Mouse (Mus musculus) CH12.LX (cell line): ENCODE measurements at regions not wholly inside any gene's neighbourhood (a gene's known extent, or its start where the extent isn't known, plus 50 kb on each side); places are given as distances from the start of the nearest gene placed in this dataset.

Experiments used
- DNase-seq: peaks from one replicate; pipeline ENCODE4 v3.0.0-alpha.2; 2013; ENCODE audit errors: extremely low read depth
- H3K27ac ChIP-seq: 2 replicates; pipeline ENCODE4 v1.5.1; 2012; ENCODE audit warnings: low read depth, mild to moderate bottlenecking, control low read depth, moderate library complexity; ENCODE audit not compliant: insufficient read depth
- H3K27me3 ChIP-seq: replicated peaks from 2 replicates; pipeline ENCODE3; 2012; ENCODE audit warnings: inconsistent platforms
- H3K36me3 ChIP-seq, 2 experiments: replicated peaks in 1 of 2; 2 replicates each; pipeline versions ENCODE3 to v1.6.1; 2012; ENCODE audit warnings: inconsistent platforms in 1 of 2, low read length in 1 of 2, mild to moderate bottlenecking in 1 of 2, mixed read lengths in 1 of 2, moderate library complexity in 1 of 2; ENCODE audit not compliant: control insufficient read depth in 1 of 2, insufficient read depth in 1 of 2
- H3K4me1 ChIP-seq, 2 experiments: 2 replicates each; pipeline ENCODE4 v1.6.1; 2012; ENCODE audit warnings: inconsistent platforms in 1 of 2, moderate library complexity in 1 of 2; ENCODE audit not compliant: insufficient read depth in 2 of 2, control insufficient read depth in 1 of 2
- H3K4me2 ChIP-seq: 2 replicates; pipeline ENCODE4 v1.6.1; 2012; ENCODE audit warnings: low read depth, mild to moderate bottlenecking, control low read depth; ENCODE audit not compliant: poor library complexity, insufficient read depth, severe bottlenecking
- H3K4me3 ChIP-seq, 3 experiments: fragments of 150-350 bp in 1 of 3; sonication (generic) in 1 of 3; replicated peaks in 1 of 3; 2 replicates each; pipeline versions ENCODE3 to v1.5.1; 2011 to 2012; ENCODE audit warnings: low read depth in 2 of 3, low read length in 2 of 3, mild to moderate bottlenecking in 2 of 3, moderate library complexity in 2 of 3, control low read depth in 1 of 3, improper control_type of control experiment in 1 of 3, inconsistent platforms in 1 of 3, mixed read lengths in 1 of 3; ENCODE audit not compliant: poor library complexity in 1 of 3
- H3K79me2 ChIP-seq: replicated peaks from 2 replicates; pipeline ENCODE4 v1.6.1; 2012; ENCODE audit warnings: mild to moderate bottlenecking, moderate library complexity; ENCODE audit not compliant: control insufficient read depth, poor library complexity, insufficient read depth, severe bottlenecking; ENCODE audit errors: extremely low read depth
- H3K9ac ChIP-seq: 2 replicates; pipeline ENCODE4 v1.6.1; 2012; ENCODE audit warnings: low read depth, mild to moderate bottlenecking, control low read depth, moderate library complexity; ENCODE audit not compliant: insufficient read depth
- H3K9me3 ChIP-seq: replicated peaks from 2 replicates; pipeline ENCODE3; 2012; ENCODE audit warnings: low read length, inconsistent platforms, mixed read lengths
- E2F4 ChIP-seq: IDR thresholded peaks from 2 replicates; pipeline ENCODE4 v1.6.1; 2011; ENCODE audit warnings: low read depth, low read length, improper control_type of control experiment; ENCODE audit not compliant: insufficient replicate concordance
- ETS1 ChIP-seq: conservative IDR thresholded peaks from 2 replicates; pipeline ENCODE4 v1.6.1; 2012; ENCODE audit warnings: low read depth, mild to moderate bottlenecking, inconsistent platforms, low read length, improper control_type of control experiment, moderate library complexity
- HCFC1 ChIP-seq: IDR thresholded peaks from 2 replicates; pipeline ENCODE4 v1.6.1; 2012; ENCODE audit warnings: low read depth, mild to moderate bottlenecking, inconsistent platforms, low read length, improper control_type of control experiment
- IRF4 ChIP-seq: IDR thresholded peaks from 2 replicates; pipeline ENCODE4 v1.6.1; 2014; ENCODE audit warnings: low read depth, mild to moderate bottlenecking, inconsistent platforms, low read length, improper control_type of control experiment
- JUN ChIP-seq: IDR thresholded peaks from 2 replicates; pipeline ENCODE4 v1.6.1; 2011; ENCODE audit warnings: low read depth, mild to moderate bottlenecking, low read length, improper control_type of control experiment, moderate library complexity; ENCODE audit not compliant: insufficient read depth
- JUND ChIP-seq: conservative IDR thresholded peaks from 2 replicates; pipeline ENCODE4 v1.6.1; 2011; ENCODE audit warnings: low read depth, low read length, improper control_type of control experiment
- KAT2A ChIP-seq: IDR thresholded peaks from 2 replicates; pipeline ENCODE4 v1.6.1; 2012; ENCODE audit warnings: low read length, improper control_type of control experiment, inconsistent platforms; ENCODE audit not compliant: insufficient replicate concordance
- MAFK ChIP-seq: IDR thresholded peaks from 2 replicates; pipeline ENCODE4 v1.6.1; 2011; ENCODE audit warnings: low read length, improper control_type of control experiment; ENCODE audit not compliant: insufficient replicate concordance
- MAX ChIP-seq: IDR thresholded peaks from 2 replicates; pipeline ENCODE4 v1.6.1; 2011; ENCODE audit warnings: low read length, improper control_type of control experiment
- MXI1 ChIP-seq: IDR thresholded peaks from 2 replicates; pipeline ENCODE4 v1.6.1; 2011; ENCODE audit warnings: mild to moderate bottlenecking, low read depth, low read length, improper control_type of control experiment
- MYC ChIP-seq: IDR thresholded peaks from 2 replicates; pipeline ENCODE4 v1.6.1; 2011; ENCODE audit warnings: low read depth, mild to moderate bottlenecking, improper control_type of control experiment, low read length
- NELFE ChIP-seq: IDR thresholded peaks from 2 replicates; pipeline ENCODE4 v1.6.1; 2011; ENCODE audit warnings: low read depth, low read length, improper control_type of control experiment
- NRF1 ChIP-seq: IDR thresholded peaks from 2 replicates; pipeline ENCODE4 v1.6.1; 2014; ENCODE audit warnings: low read depth, mild to moderate bottlenecking, inconsistent platforms, low read length, improper control_type of control experiment, moderate library complexity
- POLR2AphosphoS2 ChIP-seq: IDR thresholded peaks from 2 replicates; pipeline ENCODE4 v1.6.1; 2011; ENCODE audit warnings: low read depth, low read length, improper control_type of control experiment
- RAD21 ChIP-seq: IDR thresholded peaks from 2 replicates; pipeline ENCODE4 v1.6.1; 2011; ENCODE audit warnings: low read depth, mild to moderate bottlenecking, low read length, improper control_type of control experiment, moderate library complexity
- RCOR1 ChIP-seq: conservative IDR thresholded peaks from 2 replicates; pipeline ENCODE4 v1.6.1; 2012; ENCODE audit warnings: low read depth, mild to moderate bottlenecking, inconsistent platforms, low read length, improper control_type of control experiment
- SIN3A ChIP-seq: IDR thresholded peaks from 2 replicates; pipeline ENCODE4 v1.6.1; 2012; ENCODE audit warnings: low read length, improper control_type of control experiment, inconsistent platforms
- SMC3 ChIP-seq: IDR thresholded peaks from 2 replicates; pipeline ENCODE4 v1.6.1; 2011; ENCODE audit warnings: low read depth, low read length, improper control_type of control experiment
- TBP ChIP-seq: conservative IDR thresholded peaks from 2 replicates; pipeline ENCODE4 v1.6.1; 2011; ENCODE audit warnings: low read depth, low read length, improper control_type of control experiment
- TCF12 ChIP-seq: IDR thresholded peaks from 2 replicates; pipeline ENCODE4 v1.6.1; 2014; ENCODE audit warnings: low read depth, mild to moderate bottlenecking, inconsistent platforms, low read length, improper control_type of control experiment
- UBTF ChIP-seq: IDR thresholded peaks from 2 replicates; pipeline ENCODE4 v1.6.1; 2012; ENCODE audit warnings: low read depth, mild to moderate bottlenecking, inconsistent platforms, low read length, improper control_type of control experiment, moderate library complexity
- USF2 ChIP-seq: conservative IDR thresholded peaks from 2 replicates; pipeline ENCODE4 v1.6.1; 2011; ENCODE audit warnings: low read depth, low read length, improper control_type of control experiment
- ZC3H11A ChIP-seq: IDR thresholded peaks from 2 replicates; pipeline ENCODE4 v1.6.1; 2012; ENCODE audit warnings: low read depth, mild to moderate bottlenecking, inconsistent platforms, low read length, improper control_type of control experiment
- ZKSCAN1 ChIP-seq: IDR thresholded peaks from 2 replicates; pipeline ENCODE4 v1.6.1; 2012; ENCODE audit warnings: low read depth, inconsistent platforms, low read length, improper control_type of control experiment, borderline replicate concordance
- ZMIZ1 ChIP-seq: IDR thresholded peaks from 2 replicates; pipeline ENCODE4 v1.6.1; 2012; ENCODE audit warnings: low read depth, mild to moderate bottlenecking, inconsistent platforms, low read length, improper control_type of control experiment
- ZNF384 ChIP-seq: IDR thresholded peaks from 2 replicates; pipeline ENCODE4 v1.6.1; 2012; ENCODE audit warnings: low read depth, low read length, improper control_type of control experiment, inconsistent platforms
- dilution Hi-C: fragments of 300-500 bp; cut with MboI; formaldehyde crosslinking; loops from 2 replicates; pipeline ENCODE4 v1.14.3; 2020; ENCODE audit warnings: low sequenced_read_pairs; ENCODE audit not compliant: extremely low pct_unique_long_range_greater_than_20kb, extremely low pct_ligation_motif_present
- in situ Hi-C: fragments of 300-500 bp; cut with MboI; formaldehyde crosslinking; loops from 3 replicates; pipeline ENCODE4 v1.14.3; 2019; ENCODE audit warnings: low sequenced_read_pairs, low pct_ligation_motif_present, low pct_unique_long_range_greater_than_20kb, mixed read lengths

- dilution Hi-C loops (no loop called here), in situ Hi-C loops (no loop called here)
- DNase-seq = no peak
- Histone ChIP-seq H3K36me3 (no peaks in the 10 kb centered on the region), H3K4me2 (no peak overlapping the region), H3K9me3 (peaks cover 23% of the 10 kb centered on the region), H3K79me2 (no peaks in the 10 kb centered on the region), H3K27ac (no peak overlapping the region), H3K4me1 (no peaks in the 10 kb centered on the region), H3K9ac (no peak overlapping the region), H3K4me3 (no peak overlapping the region), H3K27me3 (no peaks in the 10 kb centered on the region)
- no peak for TF ChIP-seq HCFC1
- TF ChIP-seq ETS1 = no peak
- TF ChIP-seq TBP = no peak
- TF ChIP-seq IRF4 = no peak
- TF ChIP-seq E2F4 = no peak
- TF ChIP-seq MAFK = no peak
- no peak for TF ChIP-seq SIN3A
- no peak for TF ChIP-seq ZKSCAN1
- no peak for TF ChIP-seq NELFE
These were observed 260.3 kb downstream of the Aldoart1 start for GRCm38 (mm10) chr4:72592129-72592528.

DNA sequence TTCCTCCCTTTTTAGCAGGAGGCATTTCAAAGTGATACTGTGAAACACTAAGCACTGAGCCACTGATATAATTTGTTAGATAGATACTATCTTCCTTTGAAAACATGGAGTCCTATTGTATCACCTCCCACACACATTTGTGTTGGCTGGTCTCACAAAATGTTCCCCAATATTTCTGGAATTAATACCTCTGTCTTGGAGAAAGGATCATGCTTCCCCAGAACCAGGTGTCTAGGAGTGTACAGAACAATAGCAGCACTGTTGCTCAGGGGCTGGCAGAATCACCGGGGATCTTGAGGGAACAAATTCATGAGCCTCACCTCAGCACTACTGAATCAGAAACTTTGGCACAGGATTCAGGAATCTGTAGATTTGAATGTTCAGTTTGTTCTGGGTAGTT, 277.5 kb downstream of the Aldoart1 start:
- dilution Hi-C loops = no loop called here
- in situ Hi-C loops = no loop called here
- no peak for DNase-seq

More for the DNA sequence above, 277.5 kb downstream of the Aldoart1 start:
- Histone ChIP-seq H3K4me3 (no peak overlapping the region), H3K27me3 (no peaks in the 10 kb centered on the region), H3K9me3 (peaks cover 34% of the 10 kb centered on the region)
- TF ChIP-seq TCF12 (no peak), RAD21 (no peak), RCOR1 (no peak), SMC3 (no peak), E2F4 (no peak), USF2 (no peak), KAT2A (no peak), TBP (no peak), JUN (no peak), ZMIZ1 (no peak), JUND (no peak), ZC3H11A (no peak), HCFC1 (no peak), MXI1 (no peak), ZNF384 (no peak), MYC (no peak), UBTF (no peak), POLR2AphosphoS2 (no peak), MAX (no peak), NRF1 (no peak)
- TF ChIP-seq, all 38 proteins: peak for 0
- Histone ChIP-seq H3K27ac (no peak overlapping the region), H3K4me1 (no peaks in the 10 kb centered on the region), H3K36me3 (no peaks in the 10 kb centered on the region), H3K9ac (no peak overlapping the region), H3K79me2 (no peaks in the 10 kb centered on the region), H3K4me2 (no peak overlapping the region)
